Mouse (Mus musculus): ENCODE measurements at regions not wholly inside any gene's neighbourhood (a gene's known extent, or its start where the extent isn't known, plus 50 kb on each side); places are given as distances from the start of the nearest gene placed in this dataset.
A peak's percentile ranks its signal among the peaks of the same experiment; 100 is the strongest.
"Not testable (repeated sequence)": the region's sequence is repeated elsewhere in the genome, so short reads cannot be mapped to it uniquely, and the experiment has no call there.

DNA sequence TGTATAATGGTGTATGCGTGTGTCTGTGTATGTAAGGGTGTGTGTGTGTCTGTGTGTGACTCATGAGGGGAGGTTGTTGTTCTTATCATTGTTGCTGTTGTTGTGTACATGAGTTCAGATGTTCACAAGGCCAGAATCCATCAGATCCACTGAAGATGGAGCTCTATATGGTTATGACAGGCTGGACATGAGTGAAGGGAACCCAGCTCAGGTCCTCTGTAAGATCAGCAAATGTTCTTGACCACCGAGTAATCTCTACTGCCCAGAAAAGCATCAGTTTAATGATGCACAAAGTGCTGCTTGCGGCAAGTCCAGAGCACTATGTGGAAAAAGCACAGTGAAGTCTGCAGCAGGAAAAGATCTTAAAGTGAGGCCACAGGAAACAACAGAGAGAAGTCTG lies 77.5 kb downstream of the Gm15319 start:
- not testable (repeated sequence) for DNase-seq

DNA sequence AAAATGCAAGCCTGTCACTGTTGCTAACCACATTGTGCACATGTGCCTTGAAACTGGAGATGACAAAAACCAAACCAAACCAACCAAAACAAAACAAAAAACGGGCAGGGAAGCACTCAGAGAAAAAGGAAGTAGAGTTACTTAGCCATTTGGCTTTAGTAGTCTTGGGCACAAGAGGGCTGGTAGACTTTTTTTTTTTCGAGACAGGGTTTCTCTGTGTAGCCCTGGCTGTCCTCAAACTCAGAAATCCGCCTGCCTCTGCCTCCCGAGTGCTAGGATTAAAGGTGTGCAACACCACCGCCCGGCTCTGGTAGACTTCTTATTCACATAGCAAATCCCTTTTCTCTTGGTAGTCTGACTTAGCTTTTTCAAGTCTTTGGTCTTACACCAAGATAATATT lies 78.2 kb downstream of the Gm15319 start:
- DNase-seq: not testable (repeated sequence)

DNA sequence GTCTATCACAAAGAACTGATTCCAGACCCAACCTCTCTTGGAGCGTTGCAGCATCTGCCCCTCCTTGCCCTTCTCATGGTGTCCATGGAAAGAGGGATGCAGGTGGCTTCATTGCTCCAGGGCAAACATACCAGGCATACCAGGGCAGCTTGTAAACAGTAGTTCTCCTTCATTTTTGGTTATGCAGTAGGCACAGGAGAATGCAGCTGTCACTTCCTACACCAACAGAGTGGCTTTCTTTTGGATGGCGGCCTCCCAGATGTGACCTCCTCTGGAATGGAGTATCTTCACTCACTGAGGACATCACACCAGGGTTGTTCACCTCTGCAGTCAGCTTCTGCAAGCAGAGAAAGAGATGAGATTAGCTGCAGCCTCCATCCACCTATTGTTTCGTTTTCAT lies 79.9 kb downstream of the Gm15319 start:
- not testable (repeated sequence) for DNase-seq

DNA sequence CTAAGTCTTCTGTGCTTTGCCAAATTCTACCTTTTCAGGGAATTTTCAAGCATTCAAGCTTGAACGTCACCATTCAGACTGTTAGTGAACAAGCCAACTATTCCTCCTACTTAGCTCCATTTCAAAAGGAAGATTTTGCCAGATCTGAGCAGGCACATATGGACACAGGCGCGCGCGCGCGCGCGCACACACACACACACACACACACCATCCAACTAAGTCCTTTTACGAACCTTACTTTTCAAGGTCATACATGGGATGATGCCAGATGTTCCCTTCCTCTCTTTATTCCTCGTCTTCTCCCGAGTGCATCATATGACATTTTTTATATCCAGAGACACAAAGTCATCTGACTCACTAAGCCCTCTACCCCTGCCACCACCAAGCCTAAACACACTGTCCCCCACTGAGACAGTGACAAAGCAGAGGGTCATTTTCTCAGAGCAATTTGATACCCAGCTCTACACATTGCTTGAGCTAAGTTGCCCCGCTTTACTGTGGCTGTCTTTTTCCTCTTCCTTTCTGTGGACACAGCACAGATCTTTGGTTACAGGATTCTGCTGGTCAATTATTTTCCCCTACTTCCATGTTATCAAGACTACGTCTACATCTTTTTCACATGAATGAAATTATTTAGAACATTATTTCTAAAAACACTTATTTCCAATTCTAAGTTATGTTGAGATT lies 81.7 kb downstream of the Gm15319 start:
- not testable (repeated sequence) for DNase-seq

DNA sequence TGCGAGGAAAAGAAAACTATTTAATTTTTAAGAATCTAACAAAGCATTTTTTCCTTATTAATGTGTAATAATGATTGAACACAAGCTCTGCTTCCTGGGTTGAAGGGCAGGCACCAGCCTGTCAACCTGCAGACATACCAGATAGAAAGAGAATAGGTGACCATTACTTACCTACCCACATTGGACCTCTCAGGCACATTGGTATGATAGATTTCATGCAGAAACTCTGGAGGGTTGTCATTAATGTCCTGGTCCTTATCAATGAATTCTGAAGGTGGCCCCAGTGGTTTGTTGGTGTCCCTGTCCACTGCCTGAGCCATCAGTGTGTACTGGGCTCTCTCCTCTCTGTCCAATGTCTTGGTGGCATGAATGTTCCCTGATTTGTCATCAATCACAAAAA lies 85.3 kb downstream of the Gm15319 start:
- not testable (repeated sequence) for DNase-seq

DNA sequence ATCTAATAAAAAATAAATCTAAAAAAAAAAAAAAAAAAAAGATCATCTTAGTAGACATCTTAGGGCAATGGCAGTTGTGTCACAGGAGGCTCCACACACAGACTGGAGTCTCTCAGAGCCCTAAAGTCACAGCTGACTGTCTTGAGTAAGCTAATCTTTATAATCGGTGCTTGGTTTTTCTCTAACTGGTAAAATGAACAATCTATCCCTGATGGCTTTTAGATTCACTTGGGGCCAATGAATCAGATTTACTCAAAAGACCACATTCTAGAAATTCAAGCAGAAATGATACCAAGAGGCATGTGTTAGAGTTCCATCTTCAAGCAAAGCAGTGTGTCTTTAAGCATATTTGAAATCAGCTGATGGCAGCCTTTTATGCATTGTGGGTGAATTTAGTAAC lies 86.3 kb downstream of the Gm15319 start:
- DNase-seq: not testable (repeated sequence)

DNA sequence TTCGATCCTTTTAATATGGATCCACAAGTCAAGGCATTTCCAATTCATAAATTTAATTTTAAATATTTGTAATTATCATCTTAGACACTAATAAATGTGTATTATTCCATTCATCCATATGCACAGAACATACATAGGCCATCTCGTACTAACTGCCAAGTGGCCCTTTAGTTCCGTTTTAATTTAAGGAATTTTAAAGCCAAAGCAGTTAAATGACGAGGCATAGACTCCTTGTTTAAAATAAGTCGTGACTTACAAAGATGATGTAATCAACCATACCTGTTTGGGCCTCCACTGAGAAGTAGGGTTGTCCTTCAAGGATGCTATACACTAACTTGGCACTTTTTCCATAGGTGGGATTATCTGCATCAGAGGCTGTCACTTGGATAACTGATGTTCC lies 89.2 kb downstream of the Gm15319 start:
- DNase-seq: not testable (repeated sequence)

DNA sequence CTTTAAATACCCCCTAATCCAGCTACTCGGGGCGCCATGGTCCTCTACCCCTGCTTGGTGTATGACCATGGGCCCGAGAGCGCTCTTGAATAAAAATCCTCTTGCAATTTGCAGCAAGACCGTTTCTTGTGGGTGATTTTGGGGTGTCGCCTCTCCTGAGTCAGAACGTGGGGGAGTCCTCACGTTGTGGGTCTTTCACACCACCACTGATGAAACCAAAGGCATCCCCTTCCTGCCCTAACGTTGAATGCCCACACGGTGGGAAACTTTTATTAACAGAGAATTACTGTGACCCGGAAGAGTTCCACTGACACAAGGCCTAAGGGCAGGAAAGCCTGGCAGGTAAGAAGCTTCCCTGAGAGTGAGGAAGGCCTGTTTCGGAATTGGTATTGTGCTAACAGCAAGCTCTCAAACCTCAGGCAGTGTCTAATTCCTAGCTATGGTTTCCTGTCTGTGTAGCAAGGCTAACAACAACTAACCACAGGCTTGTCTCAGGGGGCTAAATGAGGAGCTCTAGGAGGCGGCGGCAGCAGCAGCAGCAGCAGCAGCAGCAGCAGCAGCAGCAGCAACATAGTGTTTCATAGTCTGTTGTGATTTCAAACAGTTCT lies 95.4 kb downstream of the Gm15319 start:
- DNase-seq: not testable (repeated sequence)

DNA sequence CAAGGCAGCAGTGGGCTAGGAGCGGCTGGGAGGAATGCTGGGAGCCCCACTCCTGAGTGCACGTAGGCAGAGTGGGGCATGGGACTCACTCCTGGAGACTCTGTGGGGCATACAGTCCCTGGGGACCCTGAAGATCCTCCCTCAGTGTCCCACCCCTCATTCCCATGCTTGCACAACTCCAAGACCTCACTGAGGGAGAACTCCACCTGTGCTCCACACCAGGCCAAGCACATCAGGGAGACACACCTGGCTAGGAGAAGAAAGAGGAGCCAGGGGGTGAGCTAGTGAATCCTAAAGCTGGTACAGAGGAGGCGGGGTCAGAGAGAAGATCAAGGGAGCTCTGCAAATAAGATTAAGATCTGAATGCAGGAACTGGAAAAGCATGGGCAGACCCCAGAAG lies 96.2 kb downstream of the Gm15319 start:
- DNase-seq: peak; percentile 33

DNA sequence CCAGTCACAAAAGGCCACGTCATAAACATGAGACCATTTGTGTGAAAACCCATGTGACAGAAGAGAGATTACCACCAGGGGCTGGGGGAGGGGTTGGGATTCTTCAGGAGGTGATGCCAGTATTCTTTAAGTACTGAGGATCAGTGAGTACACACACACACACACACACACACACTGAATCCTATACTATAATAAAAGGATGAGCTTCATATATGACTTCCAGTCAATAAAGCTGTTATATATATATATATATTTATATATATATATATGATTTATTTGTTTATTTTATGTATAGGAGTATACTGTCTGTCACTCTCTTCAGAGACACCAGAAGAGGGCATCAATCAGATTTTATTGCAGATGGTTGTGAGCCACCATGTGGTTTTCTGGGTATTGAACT lies 98.4 kb downstream of the Gm15319 start:
- not testable (repeated sequence) for DNase-seq

DNA sequence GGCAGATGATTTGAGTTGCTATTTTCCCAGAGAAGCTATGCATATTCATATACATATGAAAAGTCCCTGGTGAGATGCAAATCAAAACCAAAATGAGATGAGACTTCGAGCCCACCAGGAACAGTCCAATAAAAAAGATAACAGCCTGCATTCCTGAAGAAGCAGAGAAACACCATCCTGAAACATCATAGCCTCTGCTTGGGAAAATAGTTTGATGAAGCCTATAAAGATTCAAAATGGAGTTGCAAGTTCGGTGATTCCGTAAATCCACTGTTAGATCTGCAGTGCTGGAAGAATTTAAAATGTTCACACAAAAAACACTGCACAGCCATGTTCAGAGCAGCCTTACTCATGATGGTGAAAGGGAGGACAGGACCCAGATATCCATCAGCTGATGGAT lies 98.9 kb downstream of the Gm15319 start:
- DNase-seq: peak; percentile 16

DNA sequence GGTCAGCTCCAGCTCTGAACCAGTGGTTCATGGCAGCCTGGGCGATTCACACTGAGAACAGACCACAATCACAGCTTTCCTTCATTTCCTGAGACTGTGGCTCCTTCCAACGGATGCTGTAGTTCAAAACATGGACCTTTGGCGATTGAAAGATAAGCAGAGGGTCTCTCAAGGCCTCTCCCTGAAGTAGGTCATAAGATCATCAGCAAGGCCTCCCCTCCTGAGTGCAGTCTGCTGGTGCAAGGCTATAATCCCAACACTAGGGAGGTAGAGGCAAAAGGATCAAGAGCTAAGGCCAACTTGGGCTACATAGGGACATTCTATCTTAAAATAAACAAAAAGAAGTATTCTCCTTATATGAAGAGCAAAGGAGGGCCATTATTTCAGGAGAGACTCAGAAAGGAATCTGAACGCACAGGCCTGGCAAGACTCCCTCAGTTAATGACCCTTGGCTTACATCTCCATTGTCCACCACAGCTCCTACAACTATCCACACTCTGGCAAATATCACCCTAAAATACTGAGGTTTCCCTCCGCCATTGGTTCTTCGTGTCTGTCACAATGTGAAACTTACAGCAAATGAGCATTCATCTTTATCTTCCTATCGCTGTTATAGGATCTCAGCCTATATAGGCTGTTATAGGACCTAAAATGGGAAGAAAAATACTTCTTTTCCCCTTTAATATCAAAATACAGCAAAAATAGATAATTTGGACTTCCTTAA lies 100.0 kb downstream of the Gm15319 start:
- DNase-seq: not testable (repeated sequence)

DNA sequence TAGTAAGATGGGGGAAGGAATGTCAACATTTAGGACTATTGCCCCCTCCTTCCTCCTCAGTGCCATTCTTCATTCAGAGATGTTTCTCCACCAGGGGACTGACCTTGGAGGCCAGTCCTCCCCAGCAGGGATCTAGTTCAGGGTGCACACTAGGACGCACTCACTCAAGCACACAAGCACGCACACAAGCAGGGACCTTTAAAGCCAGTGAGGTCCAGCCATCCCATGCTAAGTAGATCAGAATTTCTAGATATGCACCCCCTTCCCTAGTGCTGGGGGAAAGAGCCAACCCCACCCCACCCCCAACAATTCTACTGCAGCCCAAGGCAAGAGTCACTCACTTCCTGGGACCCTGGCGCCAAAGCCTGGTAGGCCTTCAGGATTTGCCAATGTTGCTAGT lies 100.8 kb downstream of the Gm15319 start:
- not testable (repeated sequence) for DNase-seq

DNA sequence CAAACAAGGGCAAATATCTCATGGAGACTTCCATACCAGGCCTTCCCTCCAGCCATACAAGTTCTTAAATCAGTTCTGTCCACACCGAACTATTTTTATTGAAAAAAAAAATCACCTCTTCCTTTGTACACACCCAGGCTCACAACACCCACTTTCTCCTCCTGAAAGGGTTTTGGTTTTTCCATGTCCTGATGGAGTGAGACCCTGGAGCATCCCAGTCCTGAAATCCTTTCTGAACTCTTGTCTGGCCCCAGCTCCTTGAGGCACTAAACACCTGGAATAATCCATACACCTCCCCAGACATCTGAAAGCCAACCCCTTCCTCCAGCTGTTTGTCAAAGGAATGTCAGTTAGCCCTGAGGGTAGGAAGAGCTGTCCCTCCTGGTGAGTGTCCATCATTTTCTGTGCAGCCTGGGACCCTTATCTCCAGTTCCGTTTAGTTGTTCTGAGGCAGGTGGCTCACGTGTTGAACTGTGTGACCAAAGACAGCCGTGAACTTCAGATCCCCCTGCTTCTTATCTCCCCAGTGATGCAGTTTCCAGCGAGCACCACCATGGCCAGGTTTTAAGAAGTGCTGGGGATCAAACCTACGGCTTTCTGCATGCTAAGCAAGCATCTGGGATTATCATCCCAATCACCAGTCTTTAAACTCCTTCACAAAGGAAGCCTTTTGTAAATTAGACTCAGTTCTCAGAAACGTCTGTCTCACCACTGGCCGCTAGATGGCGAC lies 101.4 kb downstream of the Gm15319 start:
- not testable (repeated sequence) for DNase-seq

DNA sequence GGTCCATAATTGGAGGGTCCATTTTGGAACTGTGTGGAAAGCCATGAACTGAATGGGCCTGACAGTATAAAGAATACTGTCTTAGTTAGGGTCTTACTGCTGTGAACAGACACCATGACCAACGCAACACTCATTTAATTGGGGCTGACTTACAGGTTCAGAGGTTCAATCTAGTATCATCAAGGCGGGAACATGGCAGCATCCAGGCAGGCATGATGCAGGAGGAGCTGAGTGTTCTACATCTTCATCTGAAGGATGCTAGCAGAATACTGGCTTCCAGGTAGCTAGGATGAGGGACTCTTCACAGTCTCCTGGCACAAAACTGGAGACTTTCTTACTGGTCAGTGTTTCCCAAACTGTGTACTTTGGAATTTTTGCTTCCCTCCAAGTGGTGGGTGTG lies 102.0 kb downstream of the Gm15319 start:
- DNase-seq: peak; percentile 33

DNA sequence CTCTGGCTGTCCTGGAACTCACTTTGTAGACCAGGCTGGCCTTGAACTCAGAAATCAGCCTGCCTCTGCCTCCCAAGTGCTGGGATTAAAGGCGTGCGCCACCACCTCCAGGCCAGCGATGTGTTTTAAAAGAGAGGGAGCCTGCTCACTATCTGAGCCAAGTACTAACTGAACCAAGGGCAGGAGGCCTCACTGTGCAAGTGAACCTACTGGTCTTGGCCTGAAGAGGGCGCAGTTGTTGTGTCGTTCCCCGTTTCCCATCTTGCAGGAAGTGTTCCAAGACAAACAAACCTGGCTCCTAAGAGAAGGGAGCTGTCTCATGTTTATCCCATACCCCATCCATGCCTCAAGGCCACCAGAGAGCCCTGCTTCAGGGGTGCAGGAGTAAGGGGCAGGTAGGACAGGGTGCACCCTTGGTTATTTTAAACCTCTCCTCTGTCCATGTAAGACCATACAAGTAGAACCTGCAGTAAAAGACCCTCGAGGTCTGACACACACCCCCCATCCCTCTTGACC lies 102.8 kb downstream of the Gm15319 start:
- peak; percentile 18 for DNase-seq

DNA sequence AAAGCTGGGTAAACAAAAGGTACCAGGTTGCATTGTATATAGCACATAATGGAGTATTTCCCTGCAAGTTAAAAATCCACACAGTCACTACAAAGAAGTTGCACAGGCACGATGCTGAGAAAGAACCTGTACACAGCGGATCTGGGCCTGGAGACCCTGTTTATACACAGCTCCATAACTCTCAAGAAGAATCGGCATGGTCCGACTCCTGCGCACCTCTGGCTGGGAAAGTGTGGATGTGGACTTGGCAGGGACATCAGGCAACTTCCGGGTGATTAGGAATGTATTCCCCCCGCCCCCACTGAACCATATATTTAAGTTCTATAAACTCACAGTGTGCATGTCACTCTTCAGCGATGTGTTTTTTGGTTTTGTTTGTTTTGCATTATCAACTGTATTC lies 103.3 kb downstream of the Gm15319 start:
- DNase-seq: not testable (repeated sequence)
